Mouse (Mus musculus) heart, adult 11 months (tissue): ENCODE data around the gene Pou2f2.

Experiments used
- DNase-seq: peaks from one replicate; pipeline ENCODE4 v3.0.0; 2022

Pou2f2 gene

DNA sequence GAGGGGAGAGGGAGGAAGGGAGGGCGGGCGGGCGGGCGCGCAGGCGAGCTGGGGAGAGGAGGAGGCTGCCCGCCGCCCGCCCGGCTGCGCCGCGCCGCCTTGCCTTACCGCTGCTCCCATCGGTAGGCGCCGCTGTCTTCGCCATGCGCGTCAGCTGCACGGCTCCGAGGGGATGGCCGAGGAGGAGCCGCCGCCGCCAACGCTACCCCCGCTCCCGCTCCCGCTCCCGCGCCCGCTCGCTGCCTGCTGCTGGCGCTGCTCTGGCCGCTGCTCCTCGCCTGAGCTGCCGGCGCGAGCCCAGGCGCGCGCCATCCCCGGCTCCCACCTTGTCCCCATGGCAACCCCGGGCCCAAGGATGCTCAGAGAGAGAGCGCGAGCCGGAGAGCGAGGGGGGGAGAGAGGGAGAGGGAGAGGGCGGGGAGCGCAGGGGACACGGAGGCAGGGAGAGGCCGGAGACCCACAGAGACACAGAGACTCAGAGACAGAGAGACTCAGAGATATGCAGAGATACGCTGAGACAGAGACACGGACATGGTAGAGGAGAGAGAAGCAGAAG lies at the start of gene Pou2f2:
Gene Pou2f2 (minus strand): TSS at position 121 of the 556 bp plus-strand sequence.
- peak; percentile 96 for DNase-seq

DNA sequence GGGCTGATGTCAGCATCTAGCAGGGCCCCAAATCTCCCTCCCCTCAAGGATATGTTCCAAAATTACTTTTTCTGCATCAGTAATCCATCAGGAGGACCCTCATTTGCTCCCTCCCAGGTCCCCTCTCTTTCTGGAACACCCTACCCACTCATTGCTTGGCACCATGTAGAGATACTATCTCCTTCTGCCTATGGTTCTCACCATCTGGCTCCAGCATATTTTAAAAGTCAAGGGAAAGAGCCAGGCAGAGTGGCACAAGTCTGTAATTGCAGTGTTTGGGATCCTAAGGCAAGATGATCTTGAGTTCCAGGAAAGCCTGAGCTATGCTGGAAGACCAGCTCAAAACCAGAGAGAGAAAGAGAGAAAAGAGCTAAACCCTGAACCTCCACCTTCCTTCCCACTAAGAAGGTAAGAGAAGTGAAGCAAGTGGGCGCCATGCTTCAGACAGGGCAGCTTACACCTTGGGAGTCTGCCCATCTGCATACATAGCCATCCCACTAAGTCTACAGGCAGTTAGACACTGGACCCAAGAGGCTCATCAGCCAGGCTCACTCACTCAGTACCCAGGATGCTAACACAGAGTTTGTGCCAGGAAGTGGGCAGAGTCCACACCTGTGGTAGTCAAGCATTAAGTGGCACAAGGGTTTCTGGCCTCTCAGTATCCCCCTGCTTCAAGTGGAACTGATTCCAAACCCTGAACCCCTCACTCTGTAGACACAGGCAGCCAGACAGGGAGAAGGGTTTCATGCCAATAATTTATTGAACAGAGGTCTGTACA lies 48.2 kb upstream of the Pou2f2 start:
- no peak for DNase-seq

DNA sequence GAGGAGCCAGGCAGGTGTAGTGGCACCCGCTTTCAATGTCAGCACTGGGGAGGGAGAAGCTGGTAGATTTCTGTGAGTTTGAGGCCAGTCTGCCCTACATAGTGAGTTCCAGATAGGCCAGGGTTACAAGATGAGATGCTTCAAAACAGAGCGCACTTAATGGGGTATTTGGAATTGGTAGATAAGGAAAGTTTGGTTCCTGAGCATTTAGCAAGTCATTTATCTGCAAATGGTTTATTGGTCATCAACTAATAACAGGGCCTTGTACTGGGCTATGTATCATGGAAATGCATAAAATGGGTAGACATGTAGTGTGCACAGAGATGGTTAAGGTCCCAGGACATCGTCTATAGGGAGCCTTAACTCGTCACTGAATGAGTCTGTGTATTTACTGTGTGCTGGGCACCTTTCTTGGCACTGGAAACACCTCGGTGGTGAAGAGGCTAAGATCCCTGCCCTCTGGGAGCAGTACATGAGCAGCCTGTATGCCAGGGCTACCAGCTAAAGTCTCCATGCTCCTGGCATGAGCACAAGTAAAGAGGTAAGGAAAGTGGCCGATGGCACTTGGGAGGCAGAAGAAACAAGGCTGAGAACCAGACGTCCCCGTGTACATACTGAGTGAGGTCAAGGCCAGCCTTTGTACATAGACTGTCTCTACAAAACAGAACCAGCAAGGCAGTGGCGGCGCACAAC lies 42.9 kb upstream of the Pou2f2 start:
- DNase-seq: no peak

DNA sequence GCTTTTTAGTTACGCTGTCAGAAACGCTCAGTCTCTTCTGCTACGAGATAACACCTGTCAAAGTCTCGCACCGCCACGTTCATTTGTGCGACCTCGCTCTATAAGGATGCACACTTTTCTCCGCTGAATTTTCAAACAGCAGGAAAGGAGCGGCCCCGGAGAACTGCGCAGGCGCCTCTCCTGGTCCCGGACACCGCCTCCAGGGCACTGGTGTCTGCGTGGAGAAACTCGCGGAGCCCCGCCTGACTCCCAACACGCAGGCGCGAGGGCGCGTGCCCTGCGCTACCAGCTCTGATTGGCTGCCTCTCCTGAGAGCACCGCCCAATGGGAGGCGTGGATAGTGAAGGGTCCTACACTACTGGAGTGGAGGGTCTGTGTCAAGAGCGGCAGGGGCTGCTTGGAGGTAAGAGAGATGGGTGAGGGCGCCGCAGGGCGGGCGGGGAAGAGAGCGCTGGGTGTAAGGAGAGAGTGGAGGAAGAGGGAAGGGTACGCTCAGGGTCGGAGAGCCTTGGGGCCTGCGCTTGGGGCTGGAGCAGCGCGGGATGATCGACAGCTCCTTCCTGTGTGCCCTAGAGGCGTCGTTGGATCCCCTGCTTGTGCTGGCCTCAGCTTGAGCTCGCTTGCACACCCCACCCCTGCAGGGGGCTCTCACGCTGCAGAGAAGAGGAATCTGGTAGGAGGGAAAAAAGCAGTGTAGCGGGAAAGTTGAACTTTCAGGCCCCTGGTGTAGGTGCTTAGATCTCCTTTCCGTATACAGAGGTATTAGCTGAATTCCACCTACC lies 41.8 kb upstream of the Pou2f2 start, which contains the start of gene Zfp526:
Gene Zfp526 (plus strand): TSS at position 324 of the 782 bp plus-strand sequence.
- peak; percentile 100 for DNase-seq

DNA sequence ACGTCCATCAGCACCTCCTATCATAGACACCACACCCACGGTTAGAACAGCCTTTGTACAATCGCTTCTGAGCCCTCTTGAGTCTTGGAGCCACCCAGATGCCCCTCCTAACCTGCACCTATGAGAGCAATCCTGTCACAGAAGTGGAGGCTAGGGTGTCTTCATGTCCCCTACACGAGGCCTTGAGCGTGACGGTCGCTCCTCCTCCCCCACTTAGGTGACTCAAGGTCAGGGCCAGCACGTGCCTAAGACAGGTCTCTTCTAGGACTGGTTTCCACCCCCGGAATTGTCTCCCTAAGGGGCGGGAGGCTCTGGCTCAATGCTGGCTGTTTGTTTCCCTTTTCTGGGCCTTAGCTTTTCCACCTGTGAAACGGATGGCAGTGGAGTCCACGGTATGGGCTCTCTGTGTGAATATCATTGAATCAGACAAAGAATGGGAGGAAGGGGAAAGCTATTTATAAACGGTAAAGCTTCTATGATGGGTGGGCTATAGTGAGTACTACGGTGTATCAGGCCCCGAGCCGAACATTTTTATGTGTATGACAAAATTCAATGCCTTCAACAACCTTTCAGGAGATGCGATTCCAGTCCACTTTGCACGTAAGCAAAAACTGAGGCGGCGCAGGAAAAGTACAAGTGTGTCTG lies 41.1 kb upstream of the Pou2f2 start, which contains the start of gene Dedd2:
Gene Dedd2 (minus strand): TSS at position 159 of the 645 bp plus-strand sequence.
- peak; percentile 98 for DNase-seq

DNA sequence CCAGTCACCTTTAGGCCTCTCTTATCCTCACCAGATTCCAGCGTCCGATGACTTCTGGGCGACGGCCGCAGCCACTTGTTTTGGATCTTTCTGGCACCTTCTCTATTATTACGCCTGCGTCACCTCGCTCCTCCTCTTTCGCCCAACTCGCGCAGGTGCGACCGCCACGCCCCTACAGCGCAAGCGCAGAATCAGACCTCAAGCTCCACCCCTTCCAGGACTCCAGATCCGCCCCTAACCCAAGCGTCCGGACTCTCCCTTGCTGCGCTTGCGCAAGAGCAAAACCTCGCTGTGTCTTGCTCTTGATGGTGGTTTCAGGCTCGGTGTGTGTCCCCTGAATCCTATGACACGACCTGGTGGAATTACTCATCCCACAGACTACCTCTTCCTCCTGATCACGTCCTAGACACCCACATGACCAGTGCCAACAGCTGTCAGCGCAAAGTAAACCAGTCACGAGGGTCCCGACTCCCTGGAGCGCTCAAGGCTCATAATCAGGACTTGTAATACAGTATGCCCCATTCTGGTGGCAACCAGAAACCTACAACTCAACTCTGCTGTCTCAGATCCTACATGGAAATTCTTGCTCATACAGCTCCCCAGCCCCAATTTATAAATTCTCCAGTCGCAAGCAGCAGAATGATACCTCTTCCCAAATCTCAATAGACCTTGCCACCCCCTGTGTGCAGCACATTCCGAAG lies 40.4 kb upstream of the Pou2f2 start:
- DNase-seq: peak; percentile 100

DNA sequence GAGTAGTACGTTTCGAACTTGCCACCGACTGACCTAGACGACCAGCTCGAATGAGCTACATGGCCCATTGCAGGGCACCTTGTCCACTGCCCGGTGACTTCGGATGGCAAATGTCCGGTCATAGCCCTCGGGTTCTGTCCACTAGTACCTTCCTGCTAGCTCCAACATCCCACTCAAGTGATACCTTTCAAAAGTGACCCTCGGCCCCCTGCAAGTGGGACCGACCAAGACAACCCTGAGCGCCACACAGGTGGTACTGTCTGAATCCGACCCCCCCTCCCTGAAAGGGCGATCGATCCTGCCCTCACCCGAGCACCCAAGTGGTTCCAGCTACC lies 39.9 kb upstream of the Pou2f2 start:
- no peak for DNase-seq

DNA sequence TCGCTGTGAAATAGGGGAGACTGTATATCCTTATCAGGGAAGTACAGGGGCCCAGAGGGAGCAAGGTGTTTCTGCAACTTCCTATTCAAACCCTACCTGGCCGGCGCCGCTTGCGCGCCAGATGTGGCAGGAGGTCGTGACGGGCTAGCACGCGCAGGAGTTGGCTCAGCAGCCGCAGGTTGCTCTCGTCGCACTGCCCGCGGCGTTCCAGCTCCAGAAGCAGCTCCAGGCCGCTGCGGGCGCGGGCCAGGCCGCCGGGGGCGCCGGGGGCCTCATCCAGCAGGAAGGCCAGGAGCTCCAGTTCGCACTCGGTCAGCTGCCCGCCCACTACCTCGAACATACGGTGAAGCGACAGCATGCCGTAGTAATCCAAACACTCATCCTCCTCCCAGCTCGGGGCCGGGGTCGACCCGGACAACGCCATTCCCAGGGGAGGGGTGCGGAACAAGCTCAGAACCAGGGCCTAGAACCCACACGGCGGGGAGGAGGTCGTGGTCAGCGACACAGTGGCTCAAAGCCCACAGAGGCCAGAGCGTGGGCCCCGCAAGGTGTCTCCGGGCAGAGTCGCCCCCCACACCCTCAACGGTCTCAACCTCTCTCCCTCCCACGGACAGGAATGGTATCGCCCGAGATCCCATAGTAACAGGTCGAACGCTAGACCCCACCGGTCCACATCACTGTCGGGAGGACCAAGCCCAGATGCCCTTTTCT lies 39.3 kb upstream of the Pou2f2 start:
- peak; percentile 96 for DNase-seq

DNA sequence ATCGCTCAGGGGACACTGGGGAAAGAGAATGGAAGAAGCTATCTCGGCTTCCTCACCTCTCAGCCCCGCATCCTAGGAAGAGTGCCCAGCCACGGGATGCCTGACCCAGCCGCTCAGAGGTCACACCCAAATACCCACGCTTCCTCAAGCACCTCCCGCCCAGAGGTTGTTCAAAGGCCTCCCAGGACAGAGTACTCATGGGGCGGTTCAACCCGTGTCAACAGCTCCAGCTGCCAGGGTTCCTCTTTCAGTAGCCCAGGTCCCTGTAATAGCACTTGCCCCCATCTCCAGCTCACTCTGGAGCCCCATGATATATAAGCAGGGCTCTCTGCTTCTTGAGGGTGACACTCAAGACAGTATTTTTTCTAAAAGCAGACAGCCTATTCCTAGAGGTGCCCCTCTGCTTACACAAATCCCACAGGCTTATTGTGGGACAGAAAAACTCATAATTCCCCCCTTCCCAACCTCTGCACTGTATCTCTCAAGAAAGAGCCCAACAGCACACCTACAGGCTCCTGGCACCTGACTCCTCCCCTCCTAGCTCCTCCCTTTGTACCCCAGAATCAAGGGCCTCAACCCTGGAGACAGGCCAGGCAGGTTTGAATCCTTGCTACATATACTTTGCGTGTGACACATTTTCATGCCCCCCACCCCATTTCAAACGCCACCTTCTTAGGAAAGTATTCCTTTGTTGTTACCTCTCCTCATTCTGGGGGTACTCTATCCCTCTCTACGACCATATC lies 38.3 kb upstream of the Pou2f2 start:
- DNase-seq: no peak

DNA sequence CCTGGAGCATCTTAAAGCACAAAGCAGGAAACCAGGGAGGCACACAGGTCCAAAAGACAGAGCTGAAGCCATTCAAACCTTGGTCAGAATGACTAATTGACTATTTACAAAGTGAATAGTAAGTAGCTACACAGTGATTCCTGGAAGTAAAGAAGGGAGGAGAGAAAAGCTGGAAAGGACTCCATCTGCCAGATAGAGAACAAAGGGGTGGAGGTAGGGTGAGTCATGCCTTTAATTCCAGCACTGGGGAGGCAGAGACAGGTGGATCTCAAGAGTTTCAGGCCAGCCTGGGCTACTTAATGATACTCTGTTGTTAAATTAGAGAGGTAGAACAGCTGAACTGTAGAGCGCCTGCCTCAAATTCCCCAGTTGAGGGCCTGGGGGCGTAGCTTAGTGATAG lies 34.6 kb upstream of the Pou2f2 start:
- no peak for DNase-seq

DNA sequence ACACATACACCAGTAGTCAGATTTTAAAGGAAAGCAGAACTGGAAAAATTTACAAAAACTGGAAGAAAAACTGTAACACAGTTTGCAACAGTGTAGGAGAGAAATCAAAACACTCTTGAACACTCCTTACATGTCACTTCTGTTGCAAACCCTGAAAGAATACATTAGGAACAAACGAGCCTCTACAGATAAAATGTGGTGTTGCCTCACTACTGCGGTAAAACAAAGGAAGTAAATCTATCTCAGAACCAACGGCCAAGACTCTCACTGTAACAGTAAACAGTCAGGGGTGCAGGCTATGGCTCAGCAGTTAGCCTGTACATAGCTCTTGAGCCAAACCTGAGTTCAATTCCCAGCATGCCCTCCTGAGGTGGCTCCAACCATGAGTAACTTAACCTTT lies 33.6 kb upstream of the Pou2f2 start:
- no peak for DNase-seq

DNA sequence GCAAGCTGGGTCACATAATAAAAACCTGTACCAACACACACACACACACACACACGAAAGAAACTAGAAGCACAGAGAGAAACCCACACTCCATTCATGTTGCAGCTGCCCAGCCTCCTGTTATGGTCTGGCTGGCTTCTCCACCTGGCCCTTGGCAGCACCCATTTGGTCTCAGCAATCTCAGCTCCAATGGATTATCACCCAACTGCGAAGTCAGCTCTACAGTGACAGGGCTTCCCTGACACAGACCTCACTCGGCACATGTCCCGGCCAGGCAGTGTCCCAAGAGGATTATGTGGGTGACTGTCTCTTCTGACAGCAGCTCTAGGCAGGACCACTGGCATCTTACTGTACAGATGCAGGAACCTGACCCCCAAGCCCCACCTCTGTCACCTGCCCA lies 31.0 kb upstream of the Pou2f2 start:
- DNase-seq: peak; percentile 92

DNA sequence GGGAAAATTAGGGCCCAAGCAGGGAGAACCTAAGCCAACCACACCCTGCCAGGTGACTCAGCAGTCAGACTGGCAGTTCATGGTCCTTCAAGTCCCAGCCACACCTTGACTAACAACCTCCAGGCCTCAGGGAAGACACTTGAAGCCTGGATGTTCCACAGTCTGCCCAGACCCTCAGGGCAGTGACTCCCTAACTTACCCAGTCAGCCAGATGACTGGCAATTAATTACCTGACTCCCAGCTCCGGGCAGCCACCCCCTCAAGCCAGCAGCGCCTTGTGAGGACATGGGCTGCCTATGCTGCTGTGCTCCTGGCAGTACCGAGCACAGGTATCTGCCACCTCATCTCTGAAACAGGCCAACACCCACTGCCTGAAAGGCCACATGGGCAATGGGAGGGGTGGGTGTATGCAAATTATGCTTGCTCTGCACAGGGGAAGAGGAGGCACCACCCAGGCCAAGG lies 29.7 kb upstream of the Pou2f2 start:
- DNase-seq: peak; percentile 88

DNA sequence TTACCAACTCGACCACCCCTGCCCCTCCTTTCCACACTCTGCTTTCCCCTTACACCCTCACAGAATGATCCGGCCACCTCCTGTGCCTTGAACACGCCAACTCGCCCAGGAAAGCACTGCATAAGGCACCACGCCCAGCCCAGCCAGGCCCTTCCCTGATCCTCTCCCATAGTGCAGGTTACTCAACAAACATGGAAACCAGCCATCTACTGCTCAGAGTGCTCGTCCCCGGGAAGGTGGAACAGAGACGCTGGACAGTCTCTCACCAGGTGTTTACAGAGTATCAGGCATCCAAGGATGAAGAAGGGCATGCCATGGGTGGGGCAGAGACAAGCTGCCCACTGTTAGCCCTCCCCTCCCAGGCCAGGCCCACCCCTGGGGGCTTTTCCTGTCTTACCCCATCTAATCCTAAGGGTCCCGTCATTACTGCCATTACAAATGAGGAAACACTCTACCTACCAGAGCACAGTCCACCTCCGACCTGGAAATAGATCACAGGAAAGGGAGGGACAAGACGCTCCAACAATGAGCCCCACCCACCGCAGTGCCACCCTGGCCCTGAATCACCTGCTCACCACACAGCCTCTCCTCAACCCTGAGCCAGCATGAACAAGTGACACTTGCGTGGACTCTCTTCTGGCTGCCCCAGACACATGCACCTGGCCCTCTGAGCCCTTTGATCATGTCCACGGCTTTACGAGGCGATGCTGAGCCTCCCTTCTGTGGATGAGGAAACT lies 26.7 kb upstream of the Pou2f2 start:
- peak; percentile 90 for DNase-seq

DNA sequence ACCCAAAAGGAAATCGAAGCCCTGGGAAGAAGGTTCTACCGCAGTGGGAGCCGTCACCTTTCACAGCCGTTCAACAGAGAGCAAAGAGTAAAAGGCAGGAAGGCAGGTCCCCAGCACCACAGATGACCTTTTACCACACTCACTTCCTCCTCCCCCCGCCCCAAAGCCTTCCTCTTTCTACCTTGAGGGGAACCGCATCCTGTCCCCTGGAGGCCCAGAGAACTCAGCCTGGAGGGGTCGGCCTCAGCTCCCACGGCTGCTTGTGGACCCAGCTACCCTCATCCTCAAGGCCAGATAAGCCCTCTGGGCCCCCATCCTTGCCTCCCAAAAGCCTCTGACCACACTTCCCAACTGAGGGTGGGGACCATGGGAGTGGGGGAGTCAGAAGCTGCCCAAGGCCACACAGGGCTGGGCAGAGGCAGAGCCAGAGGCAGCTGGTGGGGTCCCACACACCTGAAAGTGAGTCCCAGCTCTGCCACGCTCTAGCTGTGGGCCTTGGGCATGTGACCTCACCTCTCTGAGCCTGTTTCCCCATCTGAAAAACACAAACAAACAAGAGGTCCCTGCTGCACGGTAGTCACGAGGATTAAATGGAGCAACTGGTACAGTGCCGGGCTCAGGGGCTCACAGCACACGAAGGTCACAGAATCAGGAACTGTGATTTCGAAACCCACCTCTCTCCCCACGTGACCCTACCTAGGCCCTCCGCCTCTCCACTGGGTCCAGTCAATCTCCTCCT lies 26.0 kb upstream of the Pou2f2 start:
- no peak for DNase-seq

DNA sequence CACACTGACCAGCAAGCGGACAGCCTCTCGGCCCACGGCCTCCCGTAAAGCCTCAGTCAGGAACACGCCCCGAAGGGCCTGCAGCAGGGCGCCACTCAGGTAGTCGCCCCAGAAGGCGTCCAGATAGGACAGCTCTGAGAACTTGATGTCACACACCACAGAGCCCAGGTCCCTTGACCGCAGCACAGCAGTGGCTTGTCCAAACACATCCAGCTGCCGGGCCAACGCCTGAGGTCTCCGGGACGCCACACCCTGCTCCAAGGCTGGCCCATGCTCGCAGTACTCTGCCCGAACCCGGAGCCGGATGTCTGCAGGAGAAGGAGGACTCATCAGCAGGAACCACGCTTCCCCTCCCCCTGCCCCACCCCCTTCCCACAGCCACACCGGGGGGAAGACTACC lies 24.1 kb upstream of the Pou2f2 start:
- DNase-seq: peak; percentile 90

DNA sequence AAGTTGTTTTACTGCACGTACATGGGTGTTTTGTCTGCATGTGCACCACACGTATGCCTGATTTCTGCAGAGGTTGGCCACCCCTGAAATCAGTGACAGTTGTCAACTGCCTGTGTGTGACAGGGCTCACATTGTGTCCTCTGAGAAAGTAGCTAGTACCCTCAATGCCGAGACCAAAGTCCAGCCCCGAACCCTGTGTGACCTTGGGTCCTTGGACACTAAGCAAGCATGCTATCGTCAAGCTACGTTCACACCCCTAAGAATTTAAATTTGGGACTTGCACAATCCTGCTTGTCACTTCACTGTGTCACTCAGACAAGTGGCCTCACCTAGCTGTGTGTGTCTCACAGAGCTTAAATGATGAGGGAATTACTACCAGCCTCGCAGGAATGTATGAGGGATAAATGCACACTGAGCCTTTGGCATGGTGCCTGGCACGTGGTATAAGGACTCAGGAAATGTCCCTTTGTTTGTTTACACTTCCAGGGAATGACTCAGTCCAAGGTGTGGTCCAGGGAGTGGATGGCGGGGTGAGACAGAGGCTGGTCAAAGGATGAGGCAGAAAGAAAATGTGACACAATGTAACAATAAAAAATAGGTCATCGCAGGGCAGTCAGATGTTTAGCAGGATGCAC lies 18.0 kb upstream of the Pou2f2 start:
- DNase-seq: peak; percentile 85

DNA sequence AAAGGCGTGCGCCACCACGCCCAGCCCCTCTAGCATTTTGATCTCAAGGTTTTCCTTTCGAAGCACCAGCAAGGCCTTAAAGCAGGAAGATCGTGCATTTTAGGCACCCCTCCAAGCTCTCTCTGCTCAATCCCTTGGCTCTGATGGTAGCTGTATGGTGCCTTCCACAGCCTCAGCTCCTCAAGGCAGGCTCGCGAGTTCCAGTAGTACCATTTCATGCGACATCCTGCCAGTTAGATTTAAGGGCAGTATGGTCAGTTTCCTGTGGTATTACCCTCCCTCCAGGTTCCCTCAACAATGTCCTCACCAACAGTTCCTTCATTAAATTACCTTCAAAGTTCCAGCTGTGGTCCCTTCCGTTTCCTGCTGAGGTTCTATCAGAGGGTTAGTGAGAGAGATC lies 16.6 kb upstream of the Pou2f2 start:
- DNase-seq: no peak

DNA sequence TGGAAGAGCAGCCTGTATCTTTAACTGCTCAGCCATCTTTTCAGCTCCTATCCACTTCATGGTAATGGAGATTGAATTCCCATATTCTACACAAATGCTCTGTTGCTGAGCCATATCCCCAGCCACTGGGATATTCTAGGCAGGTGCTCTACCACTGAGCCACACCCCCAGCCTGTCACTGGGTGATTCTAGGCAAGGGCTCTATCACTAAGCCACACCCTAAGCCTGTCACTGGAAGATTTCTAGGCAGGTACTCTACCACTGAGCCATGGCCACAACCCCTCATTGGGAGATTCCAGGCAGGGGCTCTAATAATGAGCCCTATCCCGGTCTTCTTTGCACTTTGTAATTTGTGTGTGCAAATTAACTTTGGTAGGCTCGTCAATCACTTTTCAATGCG lies 15.6 kb upstream of the Pou2f2 start:
- no peak for DNase-seq
